Mouse (Mus musculus): ENCODE results near the gene Prap1.

The Prap1 gene

DNA sequence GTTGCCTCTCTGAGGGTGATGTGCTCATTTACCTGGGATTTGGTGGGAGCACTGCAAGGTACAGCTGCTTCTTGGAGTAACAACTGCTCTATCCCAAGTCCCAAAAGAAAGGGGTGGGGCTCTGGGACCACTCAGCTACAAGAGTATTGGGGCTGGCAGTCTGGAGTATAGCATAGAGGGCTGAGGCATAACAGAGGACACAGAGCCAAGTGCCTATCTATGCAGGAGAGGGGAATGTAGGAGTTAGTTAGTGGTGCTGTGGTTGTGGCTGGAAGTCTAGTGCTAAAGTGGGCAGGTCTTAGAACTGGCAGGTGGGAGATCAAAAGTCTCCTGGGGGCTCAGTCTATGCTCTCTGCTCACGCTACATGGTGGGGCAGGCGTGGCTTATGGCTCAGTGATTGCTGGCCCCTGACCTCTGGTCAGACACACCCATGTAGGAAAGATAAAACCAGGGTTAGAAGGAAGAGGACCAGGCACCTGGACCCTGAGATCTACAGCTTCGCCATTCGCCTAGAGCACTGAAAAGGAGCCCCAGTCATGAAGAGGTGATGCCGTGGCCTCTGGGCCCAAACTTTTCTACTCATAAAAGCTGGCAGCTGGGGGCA lies at the start of gene Prap1:
TSS of gene Prap1 (plus strand) at position 472 of the 605 bp plus-strand sequence.
- no peak for DNase-seq (ENCODE audit: low spot score in 2 of 2)

DNA sequence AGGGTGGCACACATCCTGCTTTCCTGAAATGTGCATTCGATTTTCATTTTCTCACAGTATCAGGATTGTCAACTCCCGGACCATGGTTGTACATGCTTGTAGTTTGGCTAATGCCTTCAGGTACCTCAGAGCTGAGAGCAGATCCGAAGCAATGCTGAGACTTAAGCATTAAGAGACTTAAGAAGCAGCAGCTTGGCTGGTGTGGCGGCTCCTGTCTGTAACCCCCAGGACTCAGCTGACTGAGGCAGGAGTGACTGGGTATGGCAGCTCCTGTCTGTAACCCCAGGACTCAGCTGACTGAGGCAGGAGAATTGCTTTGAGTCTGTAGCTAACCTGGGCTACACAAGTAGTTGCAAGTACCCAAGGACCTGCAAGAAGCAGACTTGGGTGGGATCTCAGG lies 47.6 kb upstream of the Prap1 start:
- DNase-seq (ENCODE audit: low spot score in 2 of 2) = no peak

DNA sequence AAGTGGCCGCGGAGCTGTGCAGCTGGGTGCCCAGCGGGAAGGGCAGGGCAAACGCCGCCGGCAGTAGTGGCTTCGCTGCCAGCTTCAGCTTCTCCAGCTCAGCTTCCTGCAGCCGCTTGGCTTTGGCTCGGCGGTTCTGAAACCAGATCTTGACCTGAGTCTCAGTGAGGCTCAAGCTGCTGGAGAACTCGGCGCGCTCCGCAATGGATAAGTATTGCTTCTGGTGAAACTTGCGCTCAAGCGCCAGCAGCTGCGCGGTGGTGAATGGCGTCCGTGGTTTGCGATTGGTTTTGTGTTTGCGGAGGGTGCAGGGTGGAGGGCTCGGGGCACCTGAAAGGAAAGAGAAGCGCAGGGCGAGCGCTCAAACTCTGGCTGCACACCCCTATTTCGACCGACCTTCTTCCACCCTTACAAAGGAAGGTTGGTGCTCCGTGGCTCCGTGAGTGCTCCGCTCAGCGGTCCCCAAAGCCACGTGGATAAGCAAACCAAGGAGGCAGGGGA lies 45.3 kb upstream of the Prap1 start:
- DNase-seq (ENCODE audit: low spot score in 2 of 2) = no peak

DNA sequence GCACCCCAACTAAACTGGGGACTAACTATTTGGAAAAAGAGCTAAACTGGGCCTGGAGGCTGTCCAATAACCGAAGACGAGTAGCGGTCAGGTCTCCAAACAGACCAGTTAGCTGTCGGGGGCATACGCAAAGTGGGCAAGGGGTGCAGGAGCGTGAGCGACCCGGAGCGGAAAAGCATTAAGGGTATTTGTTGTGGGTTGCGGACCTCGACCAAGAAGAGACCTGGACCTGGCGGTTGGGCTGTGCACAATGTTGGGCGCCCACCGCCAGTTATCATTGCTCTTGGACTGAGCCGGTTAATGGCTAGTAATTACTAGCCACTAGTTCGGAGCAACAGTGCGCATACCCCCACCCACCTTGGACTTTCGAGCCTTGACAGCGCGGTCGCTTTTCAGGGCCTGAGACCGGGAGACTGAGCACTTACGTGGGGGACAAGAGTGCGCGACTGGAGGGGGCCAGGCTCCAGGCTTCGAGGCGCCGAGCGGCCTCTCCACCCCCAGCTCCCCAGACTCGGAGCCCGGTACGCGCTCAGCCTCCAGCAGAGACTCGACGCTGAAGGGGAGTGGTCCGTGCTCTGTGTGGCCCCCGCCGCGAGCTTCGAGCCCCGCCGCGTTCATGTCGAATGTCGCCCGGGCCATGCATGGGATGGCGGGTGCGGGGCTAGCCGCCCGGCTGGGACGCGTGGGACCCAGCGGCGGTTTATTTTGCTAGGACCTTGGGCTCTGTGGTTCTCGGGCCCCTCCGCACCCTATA lies 44.7 kb upstream of the Prap1 start, which contains the start of gene Msx3:
TSS of gene Msx3 (minus strand) at position 729 of the 754 bp plus-strand sequence.
- no peak for DNase-seq (ENCODE audit: low spot score in 2 of 2)

DNA sequence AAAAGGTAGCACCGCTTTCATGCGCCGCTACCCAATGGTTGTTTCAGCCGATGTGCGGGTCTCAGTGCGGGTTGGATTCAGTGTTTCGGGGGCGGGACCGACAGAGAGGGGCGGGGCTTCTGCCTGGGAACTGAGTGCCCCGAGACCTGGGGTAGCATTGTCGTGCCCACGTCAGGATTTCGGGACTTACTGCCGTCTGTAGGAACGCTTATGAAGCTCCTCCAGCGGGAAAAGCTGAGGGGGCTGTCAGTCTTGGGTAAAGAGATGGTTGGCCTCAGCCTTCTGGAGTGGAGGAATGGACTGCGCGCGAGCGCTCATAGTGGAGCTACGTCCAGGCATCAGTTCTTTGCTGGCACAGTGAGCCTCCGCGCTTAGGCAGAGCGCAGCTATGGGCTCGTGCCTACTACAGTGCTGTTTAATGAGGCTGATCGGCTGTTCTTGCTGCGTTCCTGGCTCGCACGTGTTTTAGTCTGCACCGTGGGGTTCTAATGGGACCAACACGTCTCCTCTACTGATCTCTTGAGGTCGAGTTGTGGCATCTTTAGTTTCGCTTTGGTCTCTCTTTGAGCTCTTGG lies 44.0 kb upstream of the Prap1 start:
- no peak for DNase-seq (ENCODE audit: low spot score in 2 of 2)

DNA sequence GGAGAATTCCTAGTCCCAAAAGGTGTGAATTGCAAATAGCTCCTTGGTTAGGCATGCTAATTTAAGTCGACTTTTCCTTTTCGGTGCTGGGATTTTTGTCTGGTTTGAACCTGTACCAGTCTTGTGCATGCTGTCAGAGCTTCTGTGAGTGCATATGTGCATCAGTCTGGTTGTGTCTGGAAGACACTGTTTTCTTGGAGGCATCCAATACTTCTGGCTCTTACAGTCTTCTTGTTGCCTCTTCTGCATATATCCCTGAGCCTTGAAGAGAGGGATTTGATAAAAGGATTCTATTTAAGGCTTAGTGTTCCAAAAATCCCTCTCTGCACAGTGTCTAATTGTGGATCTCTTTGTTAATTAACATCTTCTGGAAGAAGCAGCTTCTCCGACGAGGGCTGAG lies 39.1 kb upstream of the Prap1 start:
- DNase-seq (ENCODE audit: low spot score in 2 of 2) = no peak

DNA sequence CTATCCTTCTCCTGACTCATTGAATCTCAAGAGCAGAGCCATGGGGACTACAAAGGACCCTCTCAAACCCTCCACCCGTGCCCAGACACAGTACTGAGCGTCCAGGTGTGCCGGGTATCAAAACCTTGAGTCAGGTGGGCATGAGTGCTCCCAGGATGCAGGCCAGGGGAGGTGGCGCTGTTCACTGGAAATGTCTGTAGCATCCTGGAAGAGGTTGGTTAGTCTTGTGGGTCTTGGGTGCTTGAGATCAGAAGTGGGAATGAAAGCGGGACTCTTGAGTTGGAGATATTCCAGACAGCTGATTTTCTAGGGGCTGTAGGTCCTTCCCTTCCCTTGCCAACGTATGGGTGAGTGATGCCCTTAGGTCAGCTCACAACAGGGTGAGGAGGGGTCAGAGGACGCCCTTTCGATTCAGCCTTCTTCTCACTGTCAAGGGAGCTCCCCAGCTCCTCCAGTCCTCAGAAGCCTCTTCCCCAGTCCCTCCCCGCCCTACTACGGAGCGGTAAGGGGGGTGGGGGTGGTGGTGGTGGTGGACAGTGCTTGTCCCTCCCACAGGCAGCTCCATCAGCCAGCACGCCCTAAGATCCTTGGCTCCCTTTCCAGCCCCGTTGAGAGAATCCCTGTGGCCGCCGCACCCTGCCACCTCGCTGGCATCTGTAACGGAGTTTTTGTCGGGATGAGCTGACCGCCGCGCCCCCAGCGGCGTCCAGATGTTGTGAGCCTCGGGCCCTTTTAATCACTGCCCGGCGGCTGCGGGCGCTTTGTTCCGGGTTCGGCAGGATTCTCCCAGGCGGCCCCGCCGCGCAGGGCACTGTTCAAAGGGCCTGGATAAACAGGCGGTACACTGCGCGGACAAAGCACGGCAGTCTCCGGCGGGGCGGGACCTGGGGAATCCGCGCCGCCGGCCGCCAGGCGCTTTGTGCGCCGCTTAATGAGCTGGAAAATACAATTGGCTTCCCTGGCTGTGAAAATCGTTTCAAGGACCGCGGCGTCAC lies 35.5 kb upstream of the Prap1 start:
- DNase-seq (ENCODE audit: low spot score in 2 of 2) = no peak

DNA sequence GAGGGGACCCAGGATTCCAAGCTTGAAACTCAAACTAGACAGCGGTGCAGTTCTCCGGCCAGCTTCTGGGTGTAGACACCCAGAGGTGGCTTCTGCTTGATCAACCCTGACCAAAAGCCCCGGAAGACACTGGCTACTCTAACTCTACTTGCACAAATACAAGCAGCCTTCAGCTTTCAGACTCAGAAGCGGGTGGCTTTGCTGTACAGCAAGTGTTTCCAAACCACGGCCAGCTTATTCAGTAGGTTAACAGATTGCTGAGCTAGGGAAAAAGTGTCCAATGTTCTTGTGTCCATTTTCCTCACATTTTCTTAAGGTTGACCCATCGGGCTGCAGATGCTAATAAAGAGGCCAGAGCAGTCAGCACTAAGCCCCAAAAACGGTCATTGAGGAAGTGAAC lies 34.7 kb upstream of the Prap1 start:
- DNase-seq (ENCODE audit: low spot score in 2 of 2) = no peak

DNA sequence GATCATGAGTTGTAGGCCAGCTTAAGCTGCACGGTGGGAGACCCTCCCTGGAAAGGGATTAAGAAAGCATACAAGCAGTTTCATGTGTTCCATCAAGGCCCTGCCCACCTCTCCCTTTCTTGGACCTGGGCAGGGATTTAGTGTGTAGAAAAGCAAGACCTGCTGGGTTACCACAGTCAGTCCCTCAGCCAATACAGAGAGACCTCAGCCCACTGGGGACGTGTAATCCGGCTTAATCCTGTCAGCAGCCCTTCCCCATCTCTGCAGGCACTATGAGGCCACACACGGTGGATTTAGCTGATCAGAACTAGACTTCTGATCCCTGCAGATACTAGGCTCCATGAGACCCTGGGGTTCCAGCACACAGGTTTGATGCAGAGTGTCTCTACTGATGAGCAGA lies 33.6 kb upstream of the Prap1 start:
- no peak for DNase-seq (ENCODE audit: low spot score in 2 of 2)

DNA sequence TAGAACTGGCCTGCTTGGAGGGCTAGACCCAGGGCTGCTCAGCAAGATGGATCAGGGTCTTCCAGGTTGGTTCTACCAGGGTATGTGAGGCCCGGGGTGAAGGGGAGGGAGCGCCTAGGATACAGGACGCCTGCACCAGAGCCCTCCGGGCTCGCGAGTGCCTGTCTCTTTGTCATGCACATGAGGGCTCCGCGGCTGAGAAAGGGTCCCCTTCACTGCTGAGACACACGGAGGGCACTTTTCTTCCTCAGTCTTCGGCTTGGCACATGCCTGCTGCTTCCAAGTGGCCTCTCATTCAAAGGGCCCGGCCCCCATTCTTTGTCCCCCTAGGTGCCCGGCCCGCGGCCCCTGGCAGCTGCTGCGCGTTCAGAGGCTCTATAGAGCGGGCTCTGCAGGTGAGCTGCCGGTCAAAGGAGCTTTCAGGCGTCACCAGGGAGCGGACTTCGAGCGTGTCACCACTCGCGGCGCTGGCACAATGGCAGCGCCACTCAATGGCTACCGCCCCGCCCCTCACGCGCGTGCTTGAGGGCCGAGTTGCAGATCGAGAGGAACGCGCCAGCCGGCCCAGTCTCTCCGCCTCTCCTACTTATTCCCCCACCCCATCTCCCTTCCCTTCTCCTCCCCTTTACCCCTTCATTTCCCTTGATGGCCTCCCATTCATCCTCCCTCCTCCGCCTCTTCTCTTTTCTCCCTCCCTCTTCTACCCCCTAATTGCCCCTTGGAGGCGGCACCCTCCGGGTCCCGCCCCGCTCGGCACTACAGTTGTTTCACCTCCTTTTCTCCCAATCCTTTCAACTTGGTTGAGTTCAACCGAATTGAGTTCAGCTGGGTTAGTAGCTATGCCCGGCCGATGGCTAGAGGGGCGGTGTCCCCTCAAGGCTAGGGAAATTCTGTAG lies 32.0 kb upstream of the Prap1 start:
- DNase-seq (ENCODE audit: low spot score in 2 of 2) = no peak

DNA sequence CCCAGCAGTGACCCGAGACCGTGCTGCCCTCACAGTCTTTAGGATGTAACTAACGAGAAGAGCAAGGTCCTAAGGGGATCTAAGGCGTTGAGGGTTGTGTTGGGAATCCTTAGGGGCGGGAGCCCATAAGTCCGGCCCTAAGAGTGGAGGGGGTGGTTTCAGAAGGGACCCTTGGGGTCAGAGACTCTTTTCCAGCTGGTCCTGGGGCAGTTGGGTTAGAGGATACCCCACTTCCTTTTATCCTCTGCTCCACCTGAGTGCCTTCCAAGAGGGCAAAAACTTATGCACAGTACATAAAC lies 31.4 kb upstream of the Prap1 start:
- no peak for DNase-seq (ENCODE audit: low spot score in 2 of 2)

DNA sequence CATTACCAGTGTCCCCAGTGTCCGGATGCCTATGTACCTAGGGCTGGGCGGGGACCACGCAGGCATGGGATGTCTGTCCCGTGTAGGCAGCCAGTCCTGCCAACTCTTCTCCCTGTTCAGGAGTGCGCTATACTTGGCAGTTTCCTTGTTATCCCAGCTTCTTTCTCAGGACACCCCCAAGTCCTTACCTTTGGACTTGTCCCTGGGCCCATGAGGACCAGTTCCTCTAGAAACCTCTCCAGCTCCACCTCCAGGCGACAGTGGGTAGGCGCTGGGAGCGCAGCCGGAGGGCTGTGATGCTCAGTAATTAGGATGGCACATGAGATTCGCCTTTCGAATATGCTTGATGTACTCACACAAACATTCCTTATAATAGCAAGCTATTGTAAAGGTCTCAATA lies 30.9 kb upstream of the Prap1 start:
- no peak for DNase-seq (ENCODE audit: low spot score in 2 of 2)

DNA sequence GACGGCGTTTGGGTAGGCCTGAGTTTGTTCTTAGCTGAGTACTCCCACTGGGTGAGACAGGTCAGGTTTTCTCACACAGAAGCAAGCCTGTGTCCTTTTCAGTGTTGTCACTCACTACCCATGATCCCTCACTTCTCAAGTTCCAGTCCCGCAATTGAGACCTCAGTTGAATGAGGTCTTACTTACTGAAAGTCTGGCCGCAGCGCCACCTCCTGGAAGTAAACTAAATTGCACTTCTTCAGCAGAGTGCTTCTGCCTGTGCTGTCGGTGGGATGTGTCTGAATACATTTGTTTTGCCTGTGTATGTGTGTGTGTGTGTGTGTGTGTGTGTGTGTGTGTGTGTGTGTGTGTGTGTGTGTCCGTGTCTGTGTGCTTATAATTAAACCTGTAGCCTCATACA lies 30.1 kb upstream of the Prap1 start:
- DNase-seq (ENCODE audit: low spot score in 2 of 2) = peak; percentile 49 to 64

DNA sequence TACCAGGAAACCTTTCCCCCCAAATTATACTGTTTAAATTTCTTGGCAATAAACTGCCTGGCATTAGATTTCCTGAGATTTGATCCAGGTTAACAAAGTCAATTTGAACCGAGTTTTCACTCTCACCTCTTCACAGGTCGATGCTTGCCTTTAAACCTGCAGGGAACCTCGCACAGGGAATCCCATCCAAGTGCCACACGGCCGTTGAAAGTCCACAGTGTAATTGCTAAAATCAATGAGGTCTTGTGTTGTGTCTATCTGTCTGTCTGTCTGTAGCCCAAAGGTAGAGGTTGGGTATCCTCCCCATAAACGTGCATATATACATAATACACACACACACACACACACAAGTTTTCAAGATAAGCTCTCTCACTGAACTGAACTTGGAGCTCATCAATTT lies 25.8 kb upstream of the Prap1 start:
- no peak for DNase-seq (ENCODE audit: low spot score in 2 of 2)

DNA sequence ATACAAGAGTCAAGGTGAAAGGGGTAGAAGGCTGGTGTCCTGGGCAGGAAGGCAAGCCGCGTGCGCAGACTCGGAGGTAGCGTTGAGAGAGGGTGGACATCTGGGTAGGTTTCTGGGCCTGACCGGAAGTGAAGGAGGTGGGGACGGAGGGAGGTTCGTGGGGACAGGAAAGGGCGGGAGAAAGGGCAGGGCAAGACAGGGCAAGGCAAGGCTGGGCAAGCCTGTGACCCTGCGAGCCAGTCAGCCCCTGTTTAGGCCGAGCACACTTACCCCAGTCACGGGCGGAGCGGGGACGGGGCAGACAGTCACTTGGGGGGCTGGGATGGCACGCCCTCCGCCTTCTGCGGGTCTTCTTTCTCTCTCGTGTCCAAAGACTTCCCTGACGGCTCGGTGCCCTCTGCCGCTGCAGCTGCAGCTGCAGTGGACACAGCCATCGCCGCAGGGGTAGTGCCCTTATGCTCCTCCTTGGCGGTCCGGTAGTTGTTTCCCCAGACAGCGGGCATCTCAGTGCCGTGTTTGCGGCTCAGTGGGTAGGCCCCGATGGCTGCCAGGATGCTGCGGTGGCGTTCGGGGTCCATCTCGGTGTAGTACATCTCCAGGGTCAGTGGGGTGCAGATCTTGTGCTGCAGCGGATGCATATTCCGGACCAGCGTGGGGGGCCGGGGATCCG lies 23.0 kb upstream of the Prap1 start:
- DNase-seq (ENCODE audit: low spot score in 2 of 2) = no peak

DNA sequence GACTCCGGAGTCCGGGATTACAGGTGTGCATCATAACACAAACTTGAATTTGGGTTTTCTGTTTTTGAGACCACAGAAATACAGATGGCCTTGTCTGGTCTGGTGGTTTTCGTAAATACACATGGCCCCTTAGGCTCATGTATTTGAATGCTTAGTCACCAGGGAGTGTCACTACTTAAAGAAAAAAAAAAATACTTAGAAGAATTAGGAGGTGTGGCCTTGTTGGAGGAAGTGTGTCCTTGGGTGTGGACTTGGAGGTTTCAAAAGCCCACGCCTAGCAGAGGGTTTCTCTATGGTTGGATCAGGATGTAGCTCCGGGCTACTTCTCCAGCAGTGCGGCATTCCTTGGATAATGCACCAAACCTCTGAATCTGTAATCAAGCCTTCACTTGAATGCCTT lies 15.5 kb upstream of the Prap1 start:
- DNase-seq (ENCODE audit: low spot score in 2 of 2) = no peak

DNA sequence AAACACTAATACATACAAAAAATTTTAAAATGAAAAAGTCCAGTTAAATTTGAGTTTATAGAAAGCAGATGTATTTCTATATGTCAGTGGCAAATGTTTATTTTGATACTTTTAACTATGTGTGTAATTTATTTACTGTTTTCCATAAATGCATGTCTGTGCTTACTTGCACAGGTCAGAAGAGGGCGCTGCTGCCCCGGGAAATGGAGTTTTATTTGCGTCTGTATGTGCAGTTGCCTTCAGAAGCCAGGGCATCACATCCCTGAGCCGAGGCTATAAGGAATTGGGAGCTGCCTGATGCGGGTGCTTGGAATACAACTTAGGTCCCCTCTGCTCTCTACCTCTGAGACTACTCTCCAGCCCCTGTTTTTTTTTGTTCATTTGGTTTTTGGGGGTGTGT lies 14.5 kb upstream of the Prap1 start:
- DNase-seq (ENCODE audit: low spot score in 2 of 2) = peak in 1 of 2 experiments; percentile 55

DNA sequence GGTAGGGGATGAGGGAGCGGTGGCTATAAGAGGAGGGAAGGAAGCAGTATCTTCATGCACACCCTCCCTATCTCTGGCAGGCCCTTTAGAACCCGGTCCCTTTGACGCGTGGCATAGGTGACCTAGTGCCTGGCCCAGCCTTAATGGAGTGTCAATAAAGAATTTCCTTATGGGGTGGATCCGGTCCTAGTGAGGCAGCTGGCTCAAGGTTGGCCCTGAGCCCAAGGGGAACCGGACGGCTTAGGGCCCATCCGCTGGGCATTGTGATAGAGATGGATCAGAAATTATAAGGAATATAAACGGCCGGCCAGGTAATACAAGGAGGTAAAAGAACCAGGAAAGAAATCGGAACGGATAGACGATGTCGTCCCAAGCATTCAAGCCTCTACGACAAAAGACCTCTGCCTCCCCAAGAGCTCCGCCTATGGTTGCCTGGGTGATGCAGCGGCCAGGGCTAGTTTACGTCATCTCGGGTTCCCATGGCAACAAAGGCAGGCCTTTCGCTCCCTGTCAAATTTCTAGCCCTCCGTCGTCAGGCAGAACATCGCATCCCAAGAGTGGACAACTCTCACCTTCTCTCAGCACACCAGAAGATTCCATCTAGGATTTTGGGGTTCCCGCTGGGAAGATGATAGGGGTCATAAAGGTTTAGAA lies 12.6 kb upstream of the Prap1 start:
- peak in 1 of 2 experiments; percentile 35 for DNase-seq (ENCODE audit: low spot score in 2 of 2)

DNA sequence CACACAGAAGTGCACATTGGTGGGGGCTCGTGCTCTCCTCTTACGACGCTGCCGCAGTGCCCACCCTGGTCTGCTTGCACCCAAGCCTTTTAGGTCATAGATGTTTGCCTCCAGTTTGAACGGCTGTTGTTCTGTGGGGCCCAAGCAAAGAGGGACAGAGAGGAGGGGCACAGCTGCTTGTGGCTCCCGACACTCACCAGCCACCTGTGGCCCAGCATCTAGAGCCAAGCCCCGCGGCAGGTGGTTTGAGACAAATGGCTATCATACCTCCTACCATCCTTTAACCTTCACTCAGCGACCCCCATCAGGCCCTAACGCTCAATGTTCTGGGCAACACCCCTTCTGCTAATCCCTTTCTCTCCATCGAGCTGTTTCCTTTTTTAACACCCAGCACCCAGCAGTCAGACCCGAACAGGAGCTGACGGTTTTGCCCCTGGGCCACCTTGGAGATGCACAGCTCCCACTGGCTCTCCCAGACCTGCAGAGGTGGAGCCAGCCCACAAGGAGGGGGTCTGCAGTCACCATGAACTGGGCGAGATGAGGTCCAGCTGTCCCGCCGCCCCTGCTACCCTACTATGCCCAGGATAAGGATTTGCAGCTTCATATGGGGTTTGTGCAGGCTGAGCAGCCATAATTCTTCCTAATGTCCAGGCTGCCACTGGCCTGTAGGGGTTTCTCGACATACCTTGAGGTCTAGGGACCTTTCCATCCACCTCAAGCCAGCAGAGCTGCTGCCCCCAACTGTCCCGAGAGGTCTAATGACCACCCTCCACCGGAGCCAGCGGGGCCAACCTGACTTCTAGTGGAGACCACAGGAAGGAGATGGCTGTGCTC lies 11.6 kb upstream of the Prap1 start:
- no peak for DNase-seq (ENCODE audit: low spot score in 2 of 2)
